Mouse (Mus musculus): ENCODE results near the gene Mok. TPM values are rescaled to one million over a fixed set of nuclear protein-coding genes. Genes with fewer than 3 reads are reported as not detected.
A peak's percentile ranks its signal among the peaks of the same experiment; 100 is the strongest.

Gene Mok
- total RNA-seq, 2 experiments from 2014 or later: 7.3 to 9.8 TPM

- peak; percentile 87 for DNase-seq (ENCODE audit: low spot score in 2 of 2)
These were observed 9.5 kb upstream of the Mok start, which contains the start of gene Zfp839 for GRCm38 (mm10) chr12:110850010-110850928. Gene Zfp839, plus strand, starts transcription at chr12:110850253.

DNA sequence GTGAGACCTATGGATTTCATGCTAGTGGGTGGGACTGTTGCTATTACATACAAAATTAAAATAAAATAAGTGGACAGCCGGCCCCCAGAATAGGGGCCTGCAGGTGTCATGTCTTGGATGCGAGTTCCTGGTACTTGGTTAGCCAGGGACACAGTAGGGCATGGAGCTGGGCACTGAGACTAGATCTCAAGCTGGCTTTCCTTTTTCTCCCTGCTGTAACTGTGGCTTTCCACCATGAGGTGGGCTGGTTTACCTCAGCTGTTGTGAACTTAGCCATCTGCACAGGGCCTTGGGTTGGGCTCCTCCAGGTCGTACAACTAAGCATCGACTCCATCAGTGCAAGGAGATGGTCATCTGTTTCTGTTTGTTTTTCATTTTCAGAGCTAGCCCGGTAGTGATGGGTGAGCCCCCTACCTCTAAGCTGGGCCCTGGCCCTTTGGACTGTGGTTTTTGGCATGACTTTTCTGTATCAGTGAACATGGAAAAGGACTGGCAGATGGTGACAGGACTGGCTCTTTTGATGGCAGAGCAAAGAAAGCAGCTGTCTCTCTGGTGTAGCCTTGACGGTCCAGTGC is 5.5 kb upstream of the Mok start:
- no peak for DNase-seq (ENCODE audit: low spot score in 2 of 2)

GRCm38 (mm10) chr12:110845131-110845880 is 4.6 kb upstream of the Mok start:
- DNase-seq (ENCODE audit: low spot score in 2 of 2): peak; percentile 72 to 85

- DNase-seq (ENCODE audit: low spot score in 2 of 2): no peak
These were observed 3.7 kb upstream of the Mok start for GRCm38 (mm10) chr12:110844227-110845130.

- DNase-seq (ENCODE audit: low spot score in 2 of 2): peak; percentile 83 to 85
These were observed 2.7 kb upstream of the Mok start for GRCm38 (mm10) chr12:110843194-110844048.

GRCm38 (mm10) chr12:110841731-110842493 is 1.2 kb upstream of the Mok start:
- no peak for DNase-seq (ENCODE audit: low spot score in 2 of 2)

- no peak for DNase-seq (ENCODE audit: low spot score in 2 of 2)
These were observed 2.9 kb downstream of the Mok start for GRCm38 (mm10) chr12:110837850-110838249.

DNA sequence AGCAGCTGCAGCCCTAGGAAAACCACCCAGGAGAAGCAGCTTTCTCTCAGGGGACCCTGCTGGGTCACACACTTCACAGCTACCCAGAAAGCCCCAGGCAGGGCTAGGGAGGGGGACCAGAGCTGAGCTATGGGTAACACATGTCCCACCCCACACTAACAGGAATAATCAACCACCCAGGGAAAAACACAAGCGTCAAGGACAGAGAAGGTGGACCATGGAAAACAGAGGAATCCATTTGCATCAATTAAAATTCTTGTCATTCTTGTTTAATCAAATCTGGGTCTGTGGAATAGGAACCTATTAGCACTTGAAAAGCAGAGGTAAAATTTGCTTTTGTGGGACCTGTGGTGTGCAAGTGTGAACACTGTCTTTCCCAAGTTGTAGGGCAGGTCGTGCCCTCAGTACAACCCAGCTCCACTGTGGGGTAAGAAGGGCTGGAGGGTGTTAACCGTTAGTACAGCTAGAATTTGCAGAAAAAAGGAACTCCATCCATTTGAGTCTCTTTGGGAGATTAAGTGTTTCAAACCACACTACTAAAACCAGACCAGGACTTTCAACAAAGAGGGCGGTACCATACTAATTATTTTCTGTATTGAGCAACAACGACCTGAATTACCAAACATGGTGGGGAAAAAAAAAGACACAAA is 3.4 kb downstream of the Mok start:
- no peak for DNase-seq (ENCODE audit: low spot score in 2 of 2)

GRCm38 (mm10) chr12:110836729-110837128 is 4.0 kb downstream of the Mok start:
- no peak for DNase-seq (ENCODE audit: low spot score in 2 of 2)

GRCm38 (mm10) chr12:110835182-110835581 is 5.6 kb downstream of the Mok start:
- DNase-seq (ENCODE audit: low spot score in 2 of 2): no peak

DNA sequence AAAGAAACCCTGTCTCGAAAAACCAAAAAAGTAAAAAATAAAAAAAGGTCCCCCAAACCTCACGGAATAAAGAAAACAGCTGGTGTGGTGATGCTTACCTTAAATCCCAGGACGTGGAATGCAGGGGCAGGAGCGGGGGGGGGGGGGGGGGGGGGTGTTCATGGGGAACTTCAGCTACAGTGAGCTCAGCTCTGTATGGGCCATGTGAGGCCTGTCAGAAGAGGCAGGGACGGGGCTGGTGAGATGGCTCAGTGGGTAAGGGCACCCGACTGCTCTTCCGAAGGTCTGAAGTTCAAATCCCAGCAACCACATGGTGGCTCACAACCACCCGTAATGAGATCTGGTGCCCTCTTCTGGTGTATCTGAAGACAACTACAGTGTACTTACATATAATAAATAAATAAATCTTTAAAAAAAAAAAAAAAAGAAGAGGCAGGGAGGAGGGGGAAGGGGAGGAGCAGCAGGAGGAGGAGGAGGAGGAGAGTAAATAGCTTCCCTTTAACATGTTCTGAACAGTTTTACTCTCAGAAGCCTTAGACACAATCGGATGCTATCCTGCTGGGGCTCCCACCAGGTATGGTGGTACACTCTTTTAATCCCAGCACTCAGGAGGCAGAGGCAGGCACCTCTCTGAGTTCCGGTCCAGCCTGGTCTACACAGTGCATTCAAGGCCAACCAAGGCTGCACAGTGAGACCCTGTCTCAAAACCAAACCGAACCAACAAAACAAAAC is 10.3 kb downstream of the Mok start:
- DNase-seq (ENCODE audit: low spot score in 2 of 2): no peak

DNA sequence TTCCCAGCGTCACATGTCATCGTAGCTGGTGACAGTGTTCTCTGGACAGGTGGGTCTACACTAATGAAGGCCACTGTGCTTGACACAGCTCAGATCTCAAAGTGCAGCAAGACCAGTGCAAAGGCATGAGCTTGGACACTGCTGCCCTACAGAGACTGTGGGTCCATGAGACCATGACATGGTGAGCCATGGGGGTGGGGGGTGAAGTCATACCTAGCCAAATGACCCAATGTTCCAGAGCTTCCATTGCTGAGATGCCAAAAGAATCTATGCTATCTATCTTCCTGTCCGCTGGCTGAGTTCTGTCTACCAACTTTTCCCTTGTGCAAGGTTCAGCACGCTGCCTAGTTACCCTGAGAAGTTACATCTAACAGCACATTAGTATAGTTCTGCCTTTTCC is 11.8 kb downstream of the Mok start:
- no peak for DNase-seq (ENCODE audit: low spot score in 2 of 2)

DNA sequence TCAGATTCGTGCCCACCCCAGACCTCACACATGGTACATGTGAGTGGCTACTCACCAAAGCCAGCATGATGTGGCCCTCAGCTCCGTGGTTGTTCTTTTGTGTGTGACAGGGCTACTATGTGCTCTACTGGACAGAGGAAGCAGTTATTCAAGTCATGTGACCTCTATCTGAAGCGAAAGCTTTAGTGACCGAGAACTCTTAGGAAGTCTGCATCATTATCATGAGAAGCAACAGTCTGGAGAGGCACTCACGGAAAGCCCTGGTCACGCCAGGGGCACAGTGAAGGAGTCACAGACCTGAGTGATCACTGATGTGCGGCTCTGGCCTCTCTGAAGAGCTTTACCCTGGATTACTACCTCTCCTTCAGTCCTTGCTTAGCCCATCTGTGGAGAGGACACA is 18.4 kb downstream of the Mok start:
- no peak for DNase-seq (ENCODE audit: low spot score in 2 of 2)

GRCm38 (mm10) chr12:110821787-110822186 is 19.0 kb downstream of the Mok start:
- DNase-seq (ENCODE audit: low spot score in 2 of 2): no peak

GRCm38 (mm10) chr12:110819367-110819766 is 21.4 kb downstream of the Mok start:
- no peak for DNase-seq (ENCODE audit: low spot score in 2 of 2)

- DNase-seq (ENCODE audit: low spot score in 2 of 2): no peak
These were observed 23.9 kb downstream of the Mok start for GRCm38 (mm10) chr12:110816833-110817232.

GRCm38 (mm10) chr12:110814924-110815323 is 25.8 kb downstream of the Mok start:
- DNase-seq (ENCODE audit: low spot score in 2 of 2): no peak

DNA sequence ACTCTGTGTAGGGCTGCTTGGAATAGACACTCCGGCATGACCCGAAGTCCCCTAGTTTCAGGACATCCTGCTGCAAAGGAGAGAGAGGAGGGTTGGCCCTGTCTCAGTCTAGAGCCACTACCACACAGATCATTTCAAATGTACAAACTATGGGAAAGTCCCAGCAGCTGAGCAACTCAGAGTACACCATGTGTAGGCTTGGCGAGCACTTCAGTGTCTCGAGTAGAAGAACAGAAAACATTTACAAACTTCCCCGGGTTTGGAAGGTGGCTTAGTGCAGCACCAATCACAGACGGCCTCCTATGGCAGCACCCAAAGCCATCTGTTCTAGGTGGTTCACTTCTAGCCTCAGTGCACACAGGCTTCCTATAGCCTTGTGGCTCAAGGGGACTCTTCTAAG is 27.1 kb downstream of the Mok start:
- no peak for DNase-seq (ENCODE audit: low spot score in 2 of 2)

Data from layer of hippocampus, postnatal 14 days (tissue).